Mouse (Mus musculus) bone marrow, adult 2 months (tissue): ENCODE measurements at regions not wholly inside any gene's neighbourhood (a gene's known extent, or its start where the extent isn't known, plus 50 kb on each side); places are given as distances from the start of the nearest gene placed in this dataset.

Experiments used
- CTCF ChIP-seq: fragments of 200-500 bp; IDR thresholded peaks from 2 replicates; pipeline ENCODE4 v1.5.1; 2011; ENCODE audit warnings: low read length, control low read depth; ENCODE audit not compliant: control insufficient read depth, insufficient read depth
- POLR2A ChIP-seq: fragments of 200-500 bp; IDR thresholded peaks from 2 replicates; pipeline ENCODE4 v1.6.1; 2011; ENCODE audit warnings: low read depth, mild to moderate bottlenecking, control low read depth, low read length, borderline replicate concordance; ENCODE audit not compliant: control insufficient read depth

DNA sequence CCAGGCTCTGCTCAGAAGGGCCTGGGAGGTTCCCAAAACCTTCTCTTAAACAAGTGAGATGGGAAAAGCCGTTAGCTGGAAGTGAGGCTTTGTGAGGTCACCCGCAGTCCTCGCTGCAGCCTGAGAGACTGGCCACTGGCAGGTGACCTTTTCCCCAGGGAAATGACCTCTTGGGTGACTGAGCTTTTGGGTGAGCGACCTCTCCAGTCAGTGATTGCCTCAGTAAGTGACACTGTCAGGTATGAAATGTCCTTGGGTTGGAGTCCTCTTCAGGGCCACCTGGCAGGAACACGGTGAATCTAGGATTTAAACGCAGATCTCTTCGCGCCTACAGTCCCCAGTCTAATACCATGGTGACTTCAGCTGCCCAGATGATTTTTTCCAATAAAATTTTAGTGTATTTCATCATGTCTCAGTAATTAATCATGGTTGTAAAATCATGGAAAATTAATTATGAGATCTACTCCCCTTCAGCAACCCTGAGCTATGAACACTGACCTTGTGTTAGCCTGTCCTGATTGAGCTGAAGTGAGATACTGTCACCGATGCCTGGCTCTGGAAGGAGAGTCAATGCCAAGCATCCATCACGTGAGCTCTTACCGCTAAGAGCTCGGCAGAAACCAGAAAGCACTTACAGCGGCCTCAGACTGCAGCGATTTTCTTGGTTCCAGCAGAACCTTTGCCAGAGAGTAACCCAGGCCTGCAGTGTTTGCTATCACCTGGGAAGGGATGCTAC, 87.5 kb upstream of the Sulf2 start:
- TF ChIP-seq CTCF (no peak), POLR2A (no peak)
